Mouse (Mus musculus) heart, embryonic 16.5 days (tissue): ENCODE measurements at regions not wholly inside any gene's neighbourhood (a gene's known extent, or its start where the extent isn't known, plus 50 kb on each side); places are given as distances from the start of the nearest gene placed in this dataset.

Source experiments
- ATAC-seq: fragments of 200-750 bp; cut with Nextera tagmentation; replicated peaks from 2 replicates; pipeline ENCODE4 v1.8.0; 2017; ENCODE audit warnings: moderate number of reproducible peaks; ENCODE audit not compliant: insufficient read depth, low FRiP score; ENCODE audit errors: extremely low read depth
- H3K27ac ChIP-seq: fragments of 300-500 bp; sonication (generic); 2 replicates; pipeline ENCODE4 v1.5.1; 2014; ENCODE audit warnings: mild to moderate bottlenecking, low read length, control low read depth, moderate library complexity
- H3K27me3 ChIP-seq: fragments of 300-500 bp; sonication (generic); 2 replicates; pipeline ENCODE4 v1.6.1; 2014; ENCODE audit warnings: low read length, mixed read lengths; ENCODE audit not compliant: control insufficient read depth, insufficient read depth
- H3K36me3 ChIP-seq: fragments of 300-500 bp; sonication (generic); 2 replicates; pipeline ENCODE4 v1.6.1; 2014; ENCODE audit not compliant: control insufficient read depth, insufficient read depth
- H3K4me1 ChIP-seq: fragments of 300-500 bp; sonication (generic); 2 replicates; pipeline ENCODE4 v1.6.1; 2014; ENCODE audit warnings: low read length, mixed read lengths; ENCODE audit not compliant: control insufficient read depth, insufficient read depth
- H3K4me2 ChIP-seq: fragments of 300-500 bp; sonication (generic); 2 replicates; pipeline ENCODE4 v1.6.1; 2014; ENCODE audit warnings: low read depth, mild to moderate bottlenecking, control low read depth, low read length
- H3K4me3 ChIP-seq: fragments of 300-500 bp; sonication (generic); 2 replicates; pipeline ENCODE4 v1.5.1; 2014; ENCODE audit warnings: mild to moderate bottlenecking, control low read depth, low read length
- H3K9ac ChIP-seq: fragments of 300-500 bp; sonication (generic); 2 replicates; pipeline ENCODE4 v1.6.1; 2014; ENCODE audit warnings: low read length, control low read depth
- H3K9me3 ChIP-seq: fragments of 300-500 bp; sonication (generic); replicated peaks from 2 replicates; pipeline ENCODE4 v1.6.1; 2016; ENCODE audit warnings: low read length; ENCODE audit not compliant: control insufficient read depth
- WGBS: fragments of 180-500 bp; shearing (Covaris S2); extraction: QIAGEN DNeasy Blood & Tissue Kit; methylation state at CpG from one replicate; pipeline ENCODE4 v1.1.7; 2014; 5-methylcytosine and 5-hydroxymethylcytosine counted together

GRCm38 (mm10) chr11:114536616-114537493, 131.5 kb upstream of the Rpl38 start:
- WGBS: 17% methylated on average over 13 of the region's 13 CpGs
- ATAC-seq: no peak
- no peak overlapping the region for H3K4me3 ChIP-seq

GRCm38 (mm10) chr11:114535900-114536299, 132.4 kb upstream of the Rpl38 start:
- 79% methylated on average over 9 of the region's 9 CpGs for WGBS

More at GRCm38 (mm10) chr11:114536616-114537493, 131.5 kb upstream of the Rpl38 start:
- Histone ChIP-seq H3K4me2 (no peak overlapping the region), H3K27me3 (peaks cover 2% of the 10 kb centered on the region), H3K4me1 (no peaks in the 10 kb centered on the region), H3K9ac (no peak overlapping the region), H3K9me3 (peaks cover 4% of the 10 kb centered on the region; the same call in 1 of the 2 replicates), H3K27ac (no peak overlapping the region), H3K36me3 (no peaks in the 10 kb centered on the region)

GRCm38 (mm10) chr11:114534436-114534835, 133.9 kb upstream of the Rpl38 start:
- Histone ChIP-seq H3K9me3 (no peaks in the 10 kb centered on the region; the same call in 1 of the 2 replicates), H3K36me3 (no peaks in the 10 kb centered on the region), H3K4me1 (no peaks in the 10 kb centered on the region), H3K9ac (no peak overlapping the region), H3K4me3 (no peak overlapping the region), H3K27me3 (peaks cover 2% of the 10 kb centered on the region), H3K4me2 (no peak overlapping the region), H3K27ac (no peak overlapping the region)
- 75% methylated on average over 7 of the region's 7 CpGs for WGBS
- ATAC-seq: no peak

More at GRCm38 (mm10) chr11:114535900-114536299, 132.4 kb upstream of the Rpl38 start:
- H3K4me2 ChIP-seq: no peak overlapping the region
- H3K27me3 ChIP-seq: peaks cover 2% of the 10 kb centered on the region
- no peak overlapping the region for H3K4me3 ChIP-seq
- H3K36me3 ChIP-seq: no peaks in the 10 kb centered on the region
- no peak overlapping the region for H3K9ac ChIP-seq
- H3K27ac ChIP-seq: no peak overlapping the region
- no peaks in the 10 kb centered on the region for H3K4me1 ChIP-seq
- ATAC-seq: no peak
- H3K9me3 ChIP-seq: peaks cover 4% of the 10 kb centered on the region; the same call in 1 of the 2 replicates

GRCm38 (mm10) chr11:114531241-114531765, 137.0 kb upstream of the Rpl38 start:
- no peak overlapping the region for H3K4me3 ChIP-seq
- H3K27ac ChIP-seq: no peak overlapping the region
- WGBS: 52% methylated on average over 4 of the region's 4 CpGs
- peaks cover 7% of the 10 kb centered on the region for H3K4me1 ChIP-seq
- no peak overlapping the region for H3K9ac ChIP-seq
- no peak for ATAC-seq
- H3K36me3 ChIP-seq: no peaks in the 10 kb centered on the region
- no peaks in the 10 kb centered on the region for H3K27me3 ChIP-seq
- no peak overlapping the region for H3K4me2 ChIP-seq
- no peaks in the 10 kb centered on the region; the same call in 1 of the 2 replicates for H3K9me3 ChIP-seq

- no peak for ATAC-seq
- no peak overlapping the region for H3K4me3 ChIP-seq
- no peaks in the 10 kb centered on the region for H3K9me3 ChIP-seq
- peaks cover 10% of the 10 kb centered on the region for H3K4me1 ChIP-seq
- no peak overlapping the region for H3K4me2 ChIP-seq
- no peaks in the 10 kb centered on the region for H3K36me3 ChIP-seq
- no peak overlapping the region for H3K27ac ChIP-seq
- no peak overlapping the region for H3K9ac ChIP-seq
- H3K27me3 ChIP-seq: no peaks in the 10 kb centered on the region
- WGBS: 62% methylated on average over 10 of the region's 10 CpGs
Measured at GRCm38 (mm10) chr11:114528937-114529772, 139.2 kb upstream of the Rpl38 start.

GRCm38 (mm10) chr11:114523444-114524238, 144.7 kb upstream of the Rpl38 start:
- H3K4me1 ChIP-seq: peaks cover 10% of the 10 kb centered on the region
- WGBS: 41% methylated on average over 6 of the region's 6 CpGs
- no peak overlapping the region for H3K9ac ChIP-seq
- H3K9me3 ChIP-seq: no peaks in the 10 kb centered on the region
- no peak overlapping the region for H3K27ac ChIP-seq
- H3K27me3 ChIP-seq: 0 out of 2 replicates have a peak, but pooled peaks cover 2% of the 10 kb centered on the region
- no peak for ATAC-seq
- H3K4me2 ChIP-seq: no peak overlapping the region
- no peaks in the 10 kb centered on the region for H3K36me3 ChIP-seq
- H3K4me3 ChIP-seq: no peak overlapping the region

GRCm38 (mm10) chr11:114515278-114515677, 153.0 kb upstream of the Rpl38 start:
- ATAC-seq: no peak
- no peak overlapping the region for H3K27ac ChIP-seq
- H3K4me1 ChIP-seq: no peaks in the 10 kb centered on the region
- no peak overlapping the region for H3K4me3 ChIP-seq
- H3K9me3 ChIP-seq: no peaks in the 10 kb centered on the region
- WGBS: 36% methylated on average over 4 of the region's 4 CpGs
- no peaks in the 10 kb centered on the region for H3K36me3 ChIP-seq
- no peak overlapping the region for H3K4me2 ChIP-seq
- no peak overlapping the region for H3K9ac ChIP-seq
- peaks cover 8% of the 10 kb centered on the region for H3K27me3 ChIP-seq

GRCm38 (mm10) chr11:114514126-114514525, 154.2 kb upstream of the Rpl38 start:
- Histone ChIP-seq H3K4me3 (no peak overlapping the region), H3K27ac (no peak overlapping the region), H3K4me2 (no peak overlapping the region), H3K9ac (no peak overlapping the region), H3K36me3 (no peaks in the 10 kb centered on the region), H3K9me3 (no peaks in the 10 kb centered on the region), H3K27me3 (peaks cover 8% of the 10 kb centered on the region), H3K4me1 (no peaks in the 10 kb centered on the region)
- WGBS: 82% methylated on average over 2 of the region's 2 CpGs
- ATAC-seq: no peak
